Mouse (Mus musculus) neural tube, embryonic 11.5 days (tissue): ENCODE results near the gene Bbs7. TPM values are rescaled to one million over a fixed set of nuclear protein-coding genes. Genes with fewer than 3 reads are reported as not detected.
"Not testable (repeated sequence)": the region's sequence is repeated elsewhere in the genome, so short reads cannot be mapped to it uniquely, and the experiment has no call there.

Source experiments
- ATAC-seq: fragments of 200-750 bp; cut with Nextera tagmentation; 2 replicates; pipeline ENCODE4 v1.8.0; 2017; ENCODE audit warnings: moderate number of reproducible peaks, mild to moderate bottlenecking, moderate TSS enrichment, moderate library complexity; ENCODE audit not compliant: insufficient read depth, low FRiP score, low TSS enrichment
- DNase-seq: peaks from one replicate; pipeline ENCODE4 v3.0.0-alpha.2; 2015; ENCODE audit warnings: low spot score
- H3K27ac ChIP-seq: fragments of 300-500 bp; sonication (generic); 2 replicates; pipeline ENCODE4 v1.5.1; 2014; ENCODE audit warnings: low read depth, mild to moderate bottlenecking, low read length
- H3K27me3 ChIP-seq: fragments of 300-500 bp; sonication (generic); 2 replicates; pipeline ENCODE4 v1.6.1; 2014; ENCODE audit warnings: mild to moderate bottlenecking, low read length, mixed read lengths; ENCODE audit not compliant: control insufficient read depth, insufficient read depth
- H3K36me3 ChIP-seq: fragments of 300-500 bp; sonication (generic); 2 replicates; pipeline ENCODE4 v1.6.1; 2014; ENCODE audit warnings: mild to moderate bottlenecking, low read length, moderate library complexity, mixed read lengths; ENCODE audit not compliant: control insufficient read depth, insufficient read depth
- H3K4me1 ChIP-seq: fragments of 300-500 bp; sonication (generic); 2 replicates; pipeline ENCODE4 v1.6.1; 2014; ENCODE audit warnings: low read length, mixed read lengths; ENCODE audit not compliant: control insufficient read depth, insufficient read depth
- H3K4me2 ChIP-seq: fragments of 300-500 bp; sonication (generic); 2 replicates; pipeline ENCODE4 v1.6.1; 2014; ENCODE audit warnings: low read depth, mild to moderate bottlenecking, moderate library complexity
- H3K4me3 ChIP-seq: fragments of 300-500 bp; sonication (generic); 2 replicates; pipeline ENCODE4 v1.5.1; 2014; ENCODE audit warnings: low read depth, low read length
- H3K9ac ChIP-seq: fragments of 300-500 bp; sonication (generic); 2 replicates; pipeline ENCODE4 v1.6.1; 2014; ENCODE audit warnings: mild to moderate bottlenecking, low read length
- H3K9me3 ChIP-seq: fragments of 300-500 bp; sonication (generic); 2 replicates; pipeline ENCODE4 v1.6.1; 2016; ENCODE audit warnings: low read length; ENCODE audit not compliant: control insufficient read depth
- WGBS: fragments of 180-500 bp; shearing (Covaris S2); extraction: QIAGEN DNeasy Blood & Tissue Kit; methylation state at CpG from one replicate; pipeline ENCODE4 v1.1.7; 2014; 5-methylcytosine and 5-hydroxymethylcytosine counted together
- polyA plus RNA-seq: library from polyadenylated mRNA; unstranded; fragments of >200 nt; fragmentation: Nextera tagmentation; extraction: Ambion mirVana; gene quantifications from 2 replicates; pipeline ENCODE4 v1.2.1, GENCODE M21; 2014

Gene Bbs7
- polyA plus RNA-seq, 1 experiment from 2014 or later, result 17.3 TPM

DNA sequence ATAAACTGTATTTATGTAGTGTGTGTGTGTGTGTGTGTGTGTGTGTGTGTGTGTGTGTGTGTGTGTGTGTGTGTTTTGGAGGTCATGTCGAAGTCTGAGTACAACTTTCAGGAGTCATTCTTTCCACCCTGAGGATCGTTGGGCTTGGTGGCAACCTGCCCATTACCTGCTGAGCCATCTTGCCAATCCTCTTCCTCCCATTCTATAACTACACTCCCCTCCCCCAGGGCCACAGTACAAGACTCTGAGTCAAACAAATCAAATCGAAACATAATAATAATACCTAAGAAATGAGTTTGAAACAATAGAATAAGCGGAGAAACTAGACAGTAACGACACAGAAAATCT, 605 bp upstream of the Bbs7 start:
- no peaks in the 10 kb centered on the region; the same call in 1 of the 2 replicates for H3K4me1 ChIP-seq
- H3K4me3 ChIP-seq, result no peak overlapping the region
- no peak for ATAC-seq
- no peak overlapping the region for H3K9ac ChIP-seq
- H3K9me3 ChIP-seq, result no peaks in the 10 kb centered on the region
- H3K27ac ChIP-seq, result no peak overlapping the region
- 72% methylated on average over 5 of the region's 5 CpGs for WGBS
- no peaks in the 10 kb centered on the region for H3K36me3 ChIP-seq
- no peaks in the 10 kb centered on the region for H3K27me3 ChIP-seq
- DNase-seq, result no peak
- no peak overlapping the region for H3K4me2 ChIP-seq

DNA sequence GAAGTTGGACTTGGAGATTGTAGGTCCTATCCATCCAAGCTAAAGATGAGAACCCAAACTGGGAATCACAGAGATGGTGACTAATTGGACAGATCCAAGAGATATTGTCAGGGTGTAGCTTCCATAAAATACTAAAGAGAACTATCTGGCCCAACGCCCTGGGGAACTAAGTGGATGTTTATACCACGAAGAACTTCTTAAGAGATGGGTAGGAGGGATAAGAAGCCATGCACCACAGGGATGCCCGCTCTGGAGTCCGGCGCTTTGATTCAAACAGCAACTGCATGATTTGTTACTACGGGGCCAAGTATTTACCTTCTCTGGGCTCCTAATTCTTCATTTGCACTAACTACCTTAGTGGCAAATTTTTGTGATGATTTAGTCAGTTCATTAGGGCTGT, 590 bp downstream of the Bbs7 start:
- Histone ChIP-seq H3K4me1 (no peaks in the 10 kb centered on the region; the same call in 1 of the 2 replicates), H3K9ac (peak overlapping the region; percentile 79), H3K4me2 (peak overlapping the region; percentile 65), H3K27me3 (no peaks in the 10 kb centered on the region), H3K36me3 (no peaks in the 10 kb centered on the region), H3K9me3 (no peaks in the 10 kb centered on the region), H3K27ac (no peak overlapping the region), H3K4me3 (peak overlapping the region; percentile 70)
- DNase-seq, result no peak
- 6% methylated on average over 6 of the region's 6 CpGs for WGBS
- no peak for ATAC-seq

- Histone ChIP-seq H3K9ac (no peak overlapping the region), H3K4me2 (no peak overlapping the region), H3K4me3 (no peak overlapping the region), H3K36me3 (no peaks in the 10 kb centered on the region), H3K27me3 (no peaks in the 10 kb centered on the region), H3K9me3 (no peaks in the 10 kb centered on the region), H3K27ac (no peak overlapping the region), H3K4me1 (no peaks in the 10 kb centered on the region)
- ATAC-seq (no peak), DNase-seq (no peak)
- 84% methylated on average over 7 of the region's 7 CpGs for WGBS
Observed at GRCm38 (mm10) chr3:36605894-36606783, 7.1 kb downstream of the Bbs7 start.

DNA sequence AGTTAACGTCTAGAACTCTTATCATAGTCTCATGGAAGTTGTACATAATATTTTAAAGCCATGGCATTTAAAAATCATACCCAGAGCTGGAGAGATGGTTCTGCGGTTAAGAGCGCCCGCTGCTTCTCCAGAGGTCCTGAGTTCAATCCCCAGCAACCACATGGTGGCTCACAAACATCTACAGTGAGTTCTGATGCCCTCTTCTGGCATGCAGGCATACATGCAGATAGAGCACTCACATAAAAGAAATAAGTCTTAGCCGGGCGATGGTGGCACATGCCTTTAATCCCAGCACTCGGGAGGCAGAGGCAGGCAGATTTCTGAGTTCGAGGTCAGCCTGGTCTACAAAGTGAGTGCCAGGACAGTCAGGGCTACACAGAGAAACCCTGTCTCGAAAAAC, 13.5 kb downstream of the Bbs7 start:
- H3K27ac ChIP-seq, H3K36me3 ChIP-seq, H3K27me3 ChIP-seq, ATAC-seq, H3K4me2 ChIP-seq, H3K9ac ChIP-seq, H3K4me1 ChIP-seq, H3K9me3 ChIP-seq, DNase-seq, H3K4me3 ChIP-seq: not testable (repeated sequence)
- 91% methylated on average over 9 of the region's 9 CpGs for WGBS

- DNase-seq, result no peak
- Histone ChIP-seq H3K4me2 (no peak overlapping the region), H3K36me3 (no peaks in the 10 kb centered on the region), H3K27ac (no peak overlapping the region), H3K4me3 (no peak overlapping the region), H3K4me1 (no peaks in the 10 kb centered on the region), H3K9me3 (no peaks in the 10 kb centered on the region), H3K9ac (no peak overlapping the region), H3K27me3 (no peaks in the 10 kb centered on the region)
- no peak for ATAC-seq
- WGBS, result 76% methylated on average over 3 of the region's 3 CpGs
Observed at GRCm38 (mm10) chr3:36598811-36599210, 14.5 kb downstream of the Bbs7 start.

- Histone ChIP-seq H3K9ac (peak within 1 kb of the TSS; percentile 92), H3K4me1 (peaks cover 15% of the 10 kb centered on the region; the same call in 1 of the 2 replicates), H3K27me3 (no peaks in the 10 kb centered on the region), H3K4me3 (peak within 1 kb of the TSS; percentile 79), H3K36me3 (peaks cover 7% of the 10 kb centered on the region), H3K9me3 (no peaks in the 10 kb centered on the region), H3K4me2 (peak within 1 kb of the TSS; percentile 82), H3K27ac (peak within 1 kb of the TSS; percentile 31)
- peak; percentile 99 for ATAC-seq
- 0% methylated on average over 60 of the region's 60 CpGs for WGBS
- peak; percentile 99 for DNase-seq
Observed at GRCm38 (mm10) chr3:36571827-36572378, 41.4 kb downstream of the Bbs7 start, which contains the start of gene Ccna2. TSS of gene Ccna2 (minus strand) at chr3:36572150.

DNA sequence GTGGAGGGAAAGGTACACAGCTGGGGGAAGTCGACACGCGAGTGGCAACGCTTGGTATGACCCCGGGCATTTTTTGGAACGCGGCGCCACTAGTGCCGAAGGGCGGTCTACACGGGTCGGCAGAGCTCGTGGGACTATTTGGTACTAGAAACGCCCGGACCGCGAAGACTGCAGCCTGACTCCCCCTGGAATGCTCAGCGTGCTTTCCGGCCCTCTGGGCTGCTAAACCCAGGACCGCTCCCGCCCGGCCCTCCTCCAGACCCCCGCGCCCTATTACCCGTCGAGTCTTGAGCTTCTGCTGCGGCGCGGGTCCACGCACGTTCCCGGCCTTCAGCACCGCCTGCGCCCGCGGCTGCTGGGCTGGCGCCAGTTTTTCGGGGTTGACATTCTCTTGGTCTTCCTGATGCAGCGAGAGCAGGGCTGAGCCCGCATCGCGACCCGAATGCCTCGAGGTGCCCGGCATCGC, 41.9 kb downstream of the Bbs7 start:
- H3K4me2 ChIP-seq, result peak overlapping the region; percentile 82
- DNase-seq (no peak), ATAC-seq (peak; percentile 20)
- peaks cover 15% of the 10 kb centered on the region; the same call in 1 of the 2 replicates for H3K4me1 ChIP-seq
- no peaks in the 10 kb centered on the region for H3K9me3 ChIP-seq
- no peaks in the 10 kb centered on the region for H3K27me3 ChIP-seq
- WGBS, result under 1% methylated on average over 46 of the region's 46 CpGs
- H3K9ac ChIP-seq, result peak overlapping the region; percentile 92
- peak overlapping the region; percentile 79 for H3K4me3 ChIP-seq
- peak overlapping the region; percentile 31 for H3K27ac ChIP-seq
- peaks cover 11% of the 10 kb centered on the region for H3K36me3 ChIP-seq

DNA sequence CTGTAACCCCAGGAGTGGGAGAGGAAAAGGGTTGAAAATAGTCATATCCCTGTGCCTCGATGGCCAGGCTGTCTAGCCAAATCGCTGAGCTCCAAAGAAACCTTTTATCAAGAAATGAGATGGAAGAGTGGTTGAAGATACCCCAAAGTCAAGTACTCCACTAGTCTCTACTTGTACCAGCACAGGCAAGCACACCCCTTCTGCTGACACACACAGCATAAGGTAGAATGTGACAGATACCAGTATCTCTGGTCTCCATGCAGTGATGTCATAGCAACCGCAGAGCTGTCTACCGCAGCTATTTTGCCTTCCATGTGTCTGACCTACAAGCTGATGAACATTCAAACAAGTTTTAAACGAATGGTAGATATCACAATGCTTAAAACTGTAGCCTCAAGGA, 43.4 kb downstream of the Bbs7 start:
- H3K4me3 ChIP-seq, result peak overlapping the region; percentile 79
- peak overlapping the region; percentile 82 for H3K4me2 ChIP-seq
- no peaks in the 10 kb centered on the region for H3K9me3 ChIP-seq
- H3K27me3 ChIP-seq, result no peaks in the 10 kb centered on the region
- WGBS, result 94% methylated on average over 5 of the region's 5 CpGs
- peaks cover 18% of the 10 kb centered on the region for H3K36me3 ChIP-seq
- peak overlapping the region; percentile 4; the same call in 1 of the 2 replicates for H3K9ac ChIP-seq
- peaks cover 15% of the 10 kb centered on the region; the same call in 1 of the 2 replicates for H3K4me1 ChIP-seq
- H3K27ac ChIP-seq, result no peak overlapping the region
- DNase-seq, result no peak
- ATAC-seq, result no peak
